Mouse (Mus musculus): ENCODE results near the gene Gm9936.
"Not testable (repeated sequence)": the region's sequence is repeated elsewhere in the genome, so short reads cannot be mapped to it uniquely, and the experiment has no call there.

Gene Gm9936

GRCm38 (mm10) chr5:114858582-114858981 is at the start of gene Gm9936:
Gene Gm9936 (minus strand): TSS chr5:114858682.
- DNase-seq (ENCODE audit: low spot score in 2 of 2) = no peak

DNA sequence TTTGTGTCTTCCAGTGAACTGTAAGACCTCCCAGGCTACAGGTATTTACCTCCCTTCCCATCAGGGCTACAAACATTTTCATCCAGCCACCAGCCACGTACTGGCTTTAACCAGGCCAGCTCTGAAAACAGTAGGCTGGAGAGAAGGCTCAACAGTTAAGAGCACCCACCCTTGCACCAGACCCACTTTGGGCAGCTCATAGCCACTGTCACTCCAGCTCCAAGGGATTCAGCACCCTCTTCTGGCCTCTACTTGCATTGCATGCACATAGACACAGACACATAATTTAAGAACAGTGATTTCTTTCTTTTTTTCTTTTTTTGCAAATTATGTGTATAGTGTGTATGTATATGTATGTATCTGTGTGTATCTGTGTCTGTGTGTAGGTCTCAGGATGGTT is 43.9 kb upstream of the Gm9936 start:
- DNase-seq (ENCODE audit: low spot score in 2 of 2) = peak in 1 of 2 experiments; percentile 31

GRCm38 (mm10) chr5:114898857-114899256 is 40.4 kb upstream of the Gm9936 start:
- DNase-seq (ENCODE audit: low spot score in 2 of 2) = no peak

DNA sequence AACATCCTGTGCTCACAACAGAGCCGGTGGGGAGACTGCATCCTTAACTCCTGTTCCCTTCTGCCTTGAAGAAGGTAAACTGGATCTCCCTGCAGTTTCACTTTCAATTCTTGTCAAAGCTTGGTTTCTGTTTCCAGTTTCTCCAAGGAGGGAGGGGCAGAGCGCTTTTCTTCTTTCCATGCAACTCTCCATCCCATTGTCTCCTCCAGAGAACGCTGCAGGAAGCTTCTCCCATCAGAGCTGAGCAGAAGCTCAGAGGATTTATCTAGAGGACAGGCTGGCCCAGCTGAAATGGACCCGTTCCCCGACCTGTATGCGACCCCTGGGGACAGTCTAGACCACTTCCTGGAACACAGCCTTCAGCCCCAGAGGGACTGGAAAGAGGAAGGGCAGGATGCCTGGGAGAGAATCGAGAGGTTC is 38.9 kb upstream of the Gm9936 start:
- DNase-seq (ENCODE audit: low spot score in 2 of 2) = no peak

GRCm38 (mm10) chr5:114896688-114897373 is 38.3 kb upstream of the Gm9936 start, which contains the start of gene Oasl2:
Gene Oasl2 (plus strand): TSS chr5:114896936.
- DNase-seq (ENCODE audit: low spot score in 2 of 2) = no peak

DNA sequence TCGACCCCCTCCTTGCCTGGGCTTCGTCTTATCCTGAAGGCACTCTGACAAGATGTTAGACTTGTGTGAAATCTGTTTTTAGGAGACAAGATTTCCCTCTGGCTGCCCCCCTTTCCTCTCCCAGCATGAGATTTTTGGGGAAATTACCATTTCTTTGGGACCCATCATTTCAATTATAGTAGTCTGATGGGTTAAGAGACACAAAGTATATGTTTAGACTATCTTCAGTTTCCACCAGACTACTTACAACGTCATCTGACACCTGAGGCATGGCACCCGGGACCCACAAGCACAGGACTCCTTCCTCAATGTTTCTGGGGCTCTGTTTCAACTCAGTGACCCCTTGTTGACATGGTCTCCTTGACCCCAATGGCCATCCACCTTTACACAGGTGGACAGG is 37.1 kb upstream of the Gm9936 start:
- no peak for DNase-seq (ENCODE audit: low spot score in 2 of 2)

DNA sequence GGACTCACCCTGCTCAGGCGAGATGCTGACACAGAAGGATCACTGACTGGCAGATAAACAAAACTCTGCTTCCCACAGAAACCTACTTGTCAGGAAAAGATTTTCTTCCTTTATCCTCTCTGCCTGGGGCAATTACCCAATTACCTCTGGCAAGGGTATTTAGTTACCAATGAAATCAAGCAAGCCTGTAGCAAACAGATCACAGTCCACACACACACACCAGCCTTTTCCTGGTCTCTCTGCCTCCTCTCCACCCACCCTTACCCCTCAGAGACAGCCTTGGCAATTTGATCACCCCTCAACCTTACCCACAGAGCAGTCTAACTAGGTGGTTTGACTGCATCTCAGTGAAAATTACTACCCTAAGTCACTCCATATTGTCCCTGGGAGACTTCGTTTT is 30.5 kb upstream of the Gm9936 start:
- DNase-seq (ENCODE audit: low spot score in 2 of 2) = no peak

DNA sequence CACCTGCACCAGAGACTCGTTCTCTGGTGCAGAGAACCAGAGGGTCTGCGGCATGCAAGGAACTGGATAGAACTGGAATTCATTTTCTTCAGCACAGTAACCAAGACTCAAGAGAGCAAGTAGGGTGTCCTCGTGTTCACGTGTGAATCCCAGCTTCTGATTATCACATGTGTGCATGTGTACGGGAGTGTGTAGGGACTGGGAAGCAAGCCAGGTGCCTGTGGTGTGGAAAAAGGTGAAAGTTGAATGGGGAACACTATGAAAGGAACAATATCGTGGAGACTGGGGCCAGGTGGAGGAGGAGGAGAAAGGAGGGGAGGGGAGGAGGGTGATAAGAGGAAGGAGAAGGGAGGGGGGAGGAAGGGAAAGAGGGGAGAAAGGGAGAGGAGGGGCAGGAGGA is 28.3 kb upstream of the Gm9936 start:
- no peak for DNase-seq (ENCODE audit: low spot score in 2 of 2)

DNA sequence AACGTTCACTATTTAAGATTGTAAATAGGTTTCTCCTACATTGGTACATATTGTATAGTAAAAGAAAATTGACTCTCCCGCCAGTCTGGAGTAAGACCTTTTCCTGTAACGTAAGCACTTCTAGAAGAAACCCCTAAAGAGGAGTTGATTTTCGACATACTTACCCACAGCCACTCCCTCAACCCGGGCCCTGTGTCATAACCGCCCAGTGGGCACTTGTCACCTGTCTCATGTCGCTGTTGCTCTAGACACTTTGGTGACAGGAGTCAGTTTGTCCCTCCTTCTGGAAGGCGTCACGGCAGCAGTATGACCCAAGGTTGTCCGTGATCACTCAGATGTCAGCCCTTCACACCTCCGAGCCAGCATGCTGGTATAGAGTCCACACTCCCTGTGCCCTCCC is 24.5 kb upstream of the Gm9936 start:
- no peak for DNase-seq (ENCODE audit: low spot score in 2 of 2)

DNA sequence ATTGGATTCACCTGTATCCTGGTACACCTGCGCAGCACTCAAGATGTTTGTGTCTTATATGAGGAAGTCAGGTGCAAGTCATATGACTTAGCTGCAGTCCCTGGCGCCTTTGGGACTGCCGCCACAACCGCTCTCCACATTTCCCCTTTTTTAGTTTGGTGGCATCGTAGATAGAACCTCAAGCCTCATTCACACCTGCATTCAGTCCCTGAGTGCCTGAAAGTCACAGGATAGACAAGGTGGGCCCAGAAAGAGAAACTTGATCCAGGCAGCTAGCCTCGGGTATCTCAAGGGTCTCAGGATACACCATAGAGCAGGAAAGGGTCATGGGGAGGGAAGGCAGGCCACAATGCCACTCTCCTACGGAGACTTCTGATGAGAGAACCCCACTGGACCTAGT is 23.8 kb upstream of the Gm9936 start:
- not testable (repeated sequence) for DNase-seq (ENCODE audit: low spot score in 2 of 2)

- no peak for DNase-seq (ENCODE audit: low spot score in 2 of 2)
Measured at GRCm38 (mm10) chr5:114879399-114879798, 20.9 kb upstream of the Gm9936 start.

DNA sequence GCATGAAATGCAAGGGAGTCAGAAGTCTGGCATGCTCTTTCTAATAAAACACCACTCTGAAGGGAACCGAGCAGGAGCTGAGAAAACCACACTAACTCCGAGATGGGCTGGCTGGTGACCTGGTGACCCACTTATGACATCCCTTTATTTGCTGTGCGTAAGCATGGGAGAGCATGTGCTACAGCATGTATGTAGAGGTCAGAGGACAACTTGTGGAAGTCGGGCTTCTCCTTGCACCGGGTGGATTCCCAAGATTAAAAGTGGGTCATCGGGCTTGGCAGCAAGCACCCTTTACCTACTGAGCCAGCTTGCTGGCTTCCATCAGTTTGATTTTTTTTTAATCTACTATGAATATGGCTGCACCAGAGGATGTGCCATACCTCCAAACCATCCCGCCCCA is 19.0 kb upstream of the Gm9936 start:
- DNase-seq (ENCODE audit: low spot score in 2 of 2) = no peak

DNA sequence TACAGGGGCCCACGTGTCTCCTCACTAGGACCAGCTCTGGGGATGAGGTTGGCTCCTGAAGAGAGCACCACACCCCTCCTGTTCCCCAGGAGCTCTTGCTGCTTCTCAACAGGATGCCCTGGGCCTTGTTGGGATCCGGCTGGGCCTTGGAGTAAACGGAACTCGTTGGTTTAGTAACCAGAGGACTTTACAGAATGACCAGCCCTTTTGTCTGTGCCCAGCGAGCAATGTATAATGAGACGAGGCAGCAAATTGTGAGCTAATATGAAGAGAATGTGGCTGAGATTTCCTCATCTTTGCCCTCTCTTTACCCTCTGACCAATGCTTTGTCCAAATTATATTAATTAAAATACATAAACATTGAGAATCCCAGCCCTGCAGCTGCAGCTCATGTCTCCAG is 17.8 kb upstream of the Gm9936 start:
- no peak for DNase-seq (ENCODE audit: low spot score in 2 of 2)

- DNase-seq (ENCODE audit: low spot score in 2 of 2) = no peak
Measured at GRCm38 (mm10) chr5:114875858-114876257, 17.4 kb upstream of the Gm9936 start.

DNA sequence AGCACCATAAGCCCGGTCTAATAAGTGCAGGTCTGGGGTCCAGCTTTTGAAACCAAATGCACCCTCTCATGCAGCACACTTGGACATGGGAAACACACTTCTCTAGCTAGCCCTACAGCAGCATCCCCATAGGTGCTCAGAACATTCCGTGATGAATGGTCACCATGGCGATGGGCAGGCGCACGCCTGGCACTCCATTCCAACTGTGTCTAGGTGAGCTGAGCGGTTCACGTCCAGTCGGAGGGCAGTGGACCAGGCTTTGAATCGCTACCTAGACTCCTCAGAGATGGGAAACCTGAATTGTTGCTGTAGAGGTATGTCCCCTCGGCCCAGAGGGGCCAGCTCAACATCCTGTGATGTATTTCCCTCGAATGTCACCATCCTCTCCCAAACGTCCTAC is 6.8 kb upstream of the Gm9936 start:
- DNase-seq (ENCODE audit: low spot score in 2 of 2) = no peak

- DNase-seq (ENCODE audit: low spot score in 2 of 2) = no peak
Measured at GRCm38 (mm10) chr5:114864813-114865212, 6.3 kb upstream of the Gm9936 start.

DNA sequence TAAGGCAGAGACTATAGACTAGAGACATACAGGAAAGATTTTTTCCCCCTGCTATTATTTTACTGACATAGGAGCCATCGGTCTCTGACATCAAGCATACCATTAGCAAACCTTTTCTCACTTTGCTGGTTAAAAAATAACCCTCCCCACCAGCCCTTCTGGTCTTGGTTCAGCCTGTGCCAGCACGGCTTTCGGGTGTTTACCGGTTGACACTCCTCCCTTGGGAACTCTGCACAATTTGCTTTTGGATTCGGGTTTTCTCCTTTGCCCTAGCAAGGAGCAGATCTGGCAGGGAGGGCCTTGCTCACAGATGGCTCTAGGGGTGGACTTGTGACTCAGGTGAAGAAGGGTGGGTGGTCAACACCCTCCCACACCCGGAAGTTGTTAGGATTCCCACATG is 3.2 kb upstream of the Gm9936 start:
- DNase-seq (ENCODE audit: low spot score in 2 of 2) = no peak

GRCm38 (mm10) chr5:114859253-114859652 is 771 bp upstream of the Gm9936 start:
- DNase-seq (ENCODE audit: low spot score in 2 of 2) = peak; percentile 11 to 80

DNA sequence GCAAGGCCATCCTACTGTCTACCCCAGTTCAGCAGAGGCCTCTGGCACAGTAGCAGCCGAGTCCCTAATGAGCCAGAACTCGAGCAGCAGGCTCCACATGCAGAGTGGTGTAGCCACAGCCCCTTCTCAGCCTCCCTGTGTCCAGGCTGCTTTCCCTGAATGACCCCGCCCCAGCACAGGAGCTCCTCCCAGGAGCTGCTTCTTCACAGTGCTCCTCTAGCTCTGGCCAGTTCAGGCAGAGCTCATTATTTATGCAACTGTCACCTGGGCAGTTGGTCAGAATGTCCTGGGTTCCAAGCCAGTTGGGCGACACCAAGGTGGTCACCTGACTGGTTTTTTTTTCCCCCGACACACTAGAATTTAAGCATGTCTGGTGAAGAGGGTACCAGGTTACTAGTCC is 5.1 kb downstream of the Gm9936 start, which contains the start of gene 4930519G04Rik:
Gene 4930519G04Rik, plus strand, starts transcription at position 301 of the 400 bp plus-strand sequence.
- DNase-seq (ENCODE audit: low spot score in 2 of 2) = not testable (repeated sequence)

- DNase-seq (ENCODE audit: low spot score in 2 of 2) = no peak
Measured at GRCm38 (mm10) chr5:114851565-114852236, 6.8 kb downstream of the Gm9936 start.

- not testable (repeated sequence) for DNase-seq (ENCODE audit: low spot score in 2 of 2)
Measured at GRCm38 (mm10) chr5:114844371-114844770, 14.1 kb downstream of the Gm9936 start.

DNA sequence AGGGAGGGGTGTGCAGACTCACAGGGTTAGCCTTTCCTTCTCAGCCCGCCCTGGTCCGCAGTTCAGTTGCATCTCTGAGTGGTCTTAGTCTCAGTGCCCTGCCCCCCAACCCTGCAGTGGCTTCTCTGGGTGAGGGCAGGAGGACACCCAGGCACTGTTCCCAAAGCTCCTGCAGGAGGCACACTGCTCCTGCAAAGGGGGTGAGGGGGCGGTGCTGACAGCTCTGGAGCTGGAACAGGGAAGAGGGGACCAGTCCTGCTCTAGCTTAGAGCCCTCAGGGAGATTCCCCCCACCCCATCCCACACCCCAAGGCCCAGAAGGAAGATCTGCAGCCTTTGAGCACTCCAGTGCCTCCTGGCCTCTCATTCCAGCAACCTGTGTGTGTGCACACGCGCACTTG is 15.8 kb downstream of the Gm9936 start:
- no peak for DNase-seq (ENCODE audit: low spot score in 2 of 2)

- not testable (repeated sequence) for DNase-seq (ENCODE audit: low spot score in 2 of 2)
Measured at GRCm38 (mm10) chr5:114842155-114842554, 16.3 kb downstream of the Gm9936 start.
